8 mouse cellular contexts compared by ENCODE assay signal in the genomic region with DNA sequence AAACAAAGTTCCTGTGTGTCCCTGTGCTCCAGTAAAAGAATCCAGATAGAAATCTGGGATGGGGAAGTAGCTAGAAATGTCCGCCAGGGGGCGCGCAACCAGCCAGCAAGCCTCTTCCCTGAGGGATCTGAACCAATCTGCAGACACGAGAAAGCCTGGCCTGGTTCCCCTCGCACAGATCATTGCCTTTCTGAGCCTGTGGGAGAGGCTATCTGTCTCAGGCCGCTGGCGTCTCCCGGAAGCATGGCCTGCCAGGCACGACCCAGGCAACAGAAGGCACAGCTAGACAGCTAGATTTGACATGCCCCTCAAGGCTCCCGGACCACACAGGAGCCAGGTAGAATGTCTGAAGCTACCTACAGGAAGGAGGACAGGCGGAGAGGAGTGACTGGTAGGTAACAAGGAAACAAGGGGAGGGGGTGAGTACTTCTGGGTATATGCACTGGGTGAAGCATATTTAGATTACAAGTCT. TPM values are rescaled to one million over a fixed set of nuclear protein-coding genes. Genes with fewer than 3 reads are reported as not detected.
A peak's percentile ranks its signal among the peaks of the same experiment; 100 is the strongest.
DNase-seq lines count a peak whose midpoint lies in the region; ATAC-seq and TF ChIP-seq lines count a peak whose summit lies in the region.

A gene (plus strand): TSS at position 130 of the 472 bp plus-strand sequence.

- H3K4me3 ChIP-seq in forebrain, embryonic 10.5 days = peak within 1 kb of the TSS; percentile 9; the same call in 1 of the 2 replicates
- no peak within 1 kb of the TSS for H3K4me3 ChIP-seq in heart, embryonic 13.5 days
- H3K4me3 ChIP-seq in kidney, postnatal 0 days (replicated peaks; ENCODE audit: low read depth, low read length) = no peak within 1 kb of the TSS
- H3K4me3 ChIP-seq in liver, adult 2 months (ENCODE audit: insufficient read depth, low read depth, low read length) = no peak within 1 kb of the TSS
- no peak within 1 kb of the TSS for H3K4me3 ChIP-seq in stomach, embryonic 15.5 days (replicated peaks)

- peaks cover 3% of the 10 kb centered on the region for H3K4me1 ChIP-seq in forebrain, embryonic 10.5 days
- H3K4me1 ChIP-seq in heart, embryonic 13.5 days = peaks cover 14% of the 10 kb centered on the region
- no peaks in the 10 kb centered on the region for H3K4me1 ChIP-seq in kidney, postnatal 0 days (replicated peaks; ENCODE audit: insufficient read depth, low read length)
- 0 out of 2 replicates have a peak, but pooled peaks cover 2% of the 10 kb centered on the region for H3K4me1 ChIP-seq in liver, adult 2 months (ENCODE audit: control insufficient read depth, insufficient read depth, low read length)
- H3K4me1 ChIP-seq in stomach, embryonic 15.5 days = no peaks in the 10 kb centered on the region

- DNase-seq in brain, embryonic 18.5 days (ENCODE audit: low read depth, low spot score) = peak; percentile 40
- peak; percentile 86 for DNase-seq in forebrain, embryonic 10.5 days (ENCODE audit: extremely low spot score, low spot score)
- peak; percentile 96 for DNase-seq in kidney, postnatal 0 days (ENCODE audit: low spot score)
- peak; percentile 80 for DNase-seq in liver, adult 2 months (ENCODE audit: extremely low read depth, low read depth, low spot score)
- DNase-seq in naive thymus-derived CD4-positive, alpha-beta T cell, adult 2 months (ENCODE audit: low read depth) = peak; percentile 71

- peak; percentile 43 for ATAC-seq in CD4-positive, CD25-positive, alpha-beta regulatory T cell, adult 4 months
- no peak for ATAC-seq in heart, embryonic 13.5 days (ENCODE audit: extremely low read depth, insufficient number of reproducible peaks, low FRiP score, low TSS enrichment)
- ATAC-seq in kidney, postnatal 0 days (replicated peaks; ENCODE audit: low FRiP score, low read depth) = peak; percentile 86
- ATAC-seq in stomach, embryonic 15.5 days (ENCODE audit: insufficient read depth, low FRiP score, low read depth) = peak; percentile 71

- no peaks in the 10 kb centered on the region for H3K36me3 ChIP-seq in forebrain, embryonic 10.5 days (replicated peaks)
- no peaks in the 10 kb centered on the region for H3K36me3 ChIP-seq in heart, embryonic 13.5 days
- H3K36me3 ChIP-seq in kidney, postnatal 0 days (ENCODE audit: insufficient read depth, low read length) = no peaks in the 10 kb centered on the region
- no peaks in the 10 kb centered on the region for H3K36me3 ChIP-seq in liver, adult 2 months (ENCODE audit: control insufficient read depth, insufficient read depth, low read length)
- H3K36me3 ChIP-seq in stomach, embryonic 15.5 days = no peaks in the 10 kb centered on the region

- 14% methylated on average over 11 of the region's 11 CpGs for WGBS in forebrain, embryonic 10.5 days
- WGBS in heart, embryonic 13.5 days = 11% methylated on average over 11 of the region's 11 CpGs
- 10% methylated on average over 11 of the region's 11 CpGs for WGBS in kidney, postnatal 0 days
- WGBS in liver, adult 2 months = 20% methylated on average over 11 of the region's 11 CpGs
- 11% methylated on average over 11 of the region's 11 CpGs for WGBS in stomach, embryonic 15.5 days

- no peak for TF ChIP-seq POLR2A in liver, adult 2 months (IDR thresholded peaks at IDR 0.05; ENCODE audit: extremely low read depth, insufficient read depth, low read length)

- H3K27me3 ChIP-seq in forebrain, embryonic 10.5 days (ENCODE audit: poor library complexity, severe bottlenecking) = no peaks in the 10 kb centered on the region
- H3K27me3 ChIP-seq in heart, embryonic 13.5 days (replicated peaks) = peaks cover 27% of the 10 kb centered on the region
- no peaks in the 10 kb centered on the region for H3K27me3 ChIP-seq in kidney, postnatal 0 days (ENCODE audit: insufficient read depth, low read length)
- no peaks in the 10 kb centered on the region for H3K27me3 ChIP-seq in liver, adult 2 months (ENCODE audit: control insufficient read depth, insufficient read depth, low read length)
- peaks cover 5% of the 10 kb centered on the region; the same call in 1 of the 2 replicates for H3K27me3 ChIP-seq in stomach, embryonic 15.5 days (replicated peaks)

- TF ChIP-seq CTCF in kidney, postnatal 0 days (IDR thresholded peaks at IDR 0.05; ENCODE audit: low read depth) = peak; percentile 98
- peak; percentile 89 for TF ChIP-seq CTCF in liver, adult 2 months (IDR thresholded peaks at IDR 0.05; ENCODE audit: low read depth, low read length)

- H3K9ac ChIP-seq in heart, embryonic 13.5 days = peak within 1 kb of the TSS; percentile 42; the same call in 1 of the 2 replicates
- no peak within 1 kb of the TSS for H3K9ac ChIP-seq in kidney, postnatal 0 days (ENCODE audit: low read depth, low read length)
- H3K9ac ChIP-seq in liver, adult 2 months (ENCODE audit: low read depth, low read length) = peak within 1 kb of the TSS; percentile 39
- H3K9ac ChIP-seq in stomach, embryonic 15.5 days = no peak within 1 kb of the TSS

- peak within 1 kb of the TSS; percentile 28 for H3K4me2 ChIP-seq in heart, embryonic 13.5 days
- 0 out of 2 replicates have a peak within 1 kb of the TSS, but pooled peaks have one; percentile 16 for H3K4me2 ChIP-seq in kidney, postnatal 0 days (ENCODE audit: low read length)
- peak within 1 kb of the TSS; percentile 11; the same call in 1 of the 2 replicates for H3K4me2 ChIP-seq in stomach, embryonic 15.5 days

- no peaks in the 10 kb centered on the region for H3K79me2 ChIP-seq in liver, adult 2 months (ENCODE audit: control insufficient read depth, insufficient read depth, low read length)

- 0 out of 2 replicates have a peak within 1 kb of the TSS, but pooled peaks have one; percentile 1 for H3K27ac ChIP-seq in forebrain, embryonic 10.5 days
- no peak within 1 kb of the TSS for H3K27ac ChIP-seq in heart, embryonic 13.5 days (replicated peaks)
- no peak within 1 kb of the TSS for H3K27ac ChIP-seq in kidney, postnatal 0 days
- no peak within 1 kb of the TSS for H3K27ac ChIP-seq in liver, adult 2 months (replicated peaks; ENCODE audit: insufficient read depth, low read depth, low read length)
- H3K27ac ChIP-seq in stomach, embryonic 15.5 days = no peak within 1 kb of the TSS

- H3K9me3 ChIP-seq in forebrain, embryonic 10.5 days = no peaks in the 10 kb centered on the region
- H3K9me3 ChIP-seq in heart, embryonic 13.5 days = no peaks in the 10 kb centered on the region
- no peaks in the 10 kb centered on the region for H3K9me3 ChIP-seq in kidney, postnatal 0 days (replicated peaks; ENCODE audit: low read length)
- no peaks in the 10 kb centered on the region for H3K9me3 ChIP-seq in stomach, embryonic 15.5 days

RNA-seq across cellular contexts. Expression of the gene that starts here (rescaled TPM):
- 10 to 100 TPM; 16.4 to 21.2 TPM for polyA plus RNA-seq in CD4-positive, CD25-positive, alpha-beta regulatory T cell, adult 4 months (2017; shearing (Covaris generic))
- polyA plus RNA-seq in forebrain, embryonic 10.5 days (2016; fragmentation: Nextera tagmentation; extraction: Ambion mirVana) = 159 and 175 TPM in 2 replicates
- 50.5 and 61.6 TPM in 2 replicates for polyA plus RNA-seq in heart, embryonic 13.5 days (2015; fragmentation: Nextera tagmentation; extraction: Ambion mirVana)
- polyA plus RNA-seq in kidney, postnatal 0 days (2015; fragmentation: Nextera tagmentation; extraction: Ambion mirVana) = 111 and 115 TPM in 2 replicates
- total RNA-seq in liver, adult 2 months (2014; rRNA removed) = 45.3 and 45.9 TPM in 2 replicates
- polyA plus RNA-seq in liver, adult 2 months (2012; rRNA removed) = 103 and 121 TPM in 2 replicates
- polyA plus RNA-seq in stomach, embryonic 15.5 days (2015; fragmentation: Nextera tagmentation; extraction: Ambion mirVana) = 77.8 and 78.2 TPM in 2 replicates

Comparison
In these comparisons a context has a peak if more than half of its experiments do, and no peak if none do; other contexts are left out.
1. DNase-seq: peak in every context shown above with its lines; median percentile 96 in kidney, postnatal 0 days; 86 in forebrain, embryonic 10.5 days; 80 in liver, adult 2 months; 71 in naive thymus-derived CD4-positive, alpha-beta T cell, adult 2 months; 40 in brain, embryonic 18.5 days.
2. H3K9ac ChIP-seq: peak in heart, embryonic 13.5 days (single experiment) and liver, adult 2 months (single experiment); none in kidney, postnatal 0 days (single experiment) and stomach, embryonic 15.5 days (single experiment).
3. Peak in every context shown above with its lines, with median percentiles within 50 percentile points of each other: H3K4me2 ChIP-seq.